Mouse (Mus musculus) megakaryocyte, embryonic 14.5 days (primary cell): ENCODE measurements around the gene Ppm1h.

Experiments used
- FLI1 ChIP-seq: IDR thresholded peaks from 2 replicates; pipeline ENCODE4 v1.6.1; 2012; ENCODE audit warnings: low read length, inconsistent platforms, mixed read lengths
- GATA1 ChIP-seq: IDR thresholded peaks from 3 replicates; pipeline ENCODE4 v1.6.1; 2012; ENCODE audit warnings: mixed read lengths, low read length, inconsistent platforms, borderline replicate concordance

DNA sequence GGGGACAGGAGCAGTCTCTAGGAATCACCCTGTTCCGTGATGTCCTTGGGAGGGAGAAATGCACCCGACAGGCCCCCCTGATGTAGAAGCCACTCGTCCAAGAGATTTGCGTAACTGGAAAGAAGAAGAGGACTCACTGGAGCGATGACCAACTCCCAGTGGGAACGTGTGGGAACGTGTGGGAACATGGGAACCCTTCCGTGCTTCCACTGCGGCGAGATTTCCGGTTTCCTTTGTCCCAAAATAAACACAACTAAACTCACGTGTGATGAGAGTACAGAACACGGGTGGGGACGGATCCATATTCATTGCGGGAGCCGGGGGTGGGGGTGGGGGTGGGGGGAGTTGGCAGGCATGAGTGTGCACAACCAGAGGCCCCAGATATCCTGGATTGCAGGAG is 281.7 kb downstream of the Ppm1h start:
- TF ChIP-seq GATA1 (no peak), FLI1 (no peak)
